Mouse (Mus musculus) embryonic facial prominence, embryonic 15.5 days (tissue): ENCODE measurements around the gene Igfbp6. TPM values are rescaled to one million over a fixed set of nuclear protein-coding genes. Genes with fewer than 3 reads are reported as not detected.

Experiments used
- ATAC-seq: fragments of 200-750 bp; cut with Nextera tagmentation; 2 replicates; pipeline ENCODE4 v1.8.0; 2017; ENCODE audit warnings: low read depth, moderate TSS enrichment; ENCODE audit not compliant: insufficient number of reproducible peaks, low FRiP score, low TSS enrichment
- H3K27ac ChIP-seq: fragments of 300-500 bp; sonication (generic); replicated peaks from 2 replicates; pipeline ENCODE4 v1.5.1; 2015; ENCODE audit warnings: mild to moderate bottlenecking, inconsistent platforms
- H3K27me3 ChIP-seq: fragments of 300-500 bp; sonication (generic); 2 replicates; pipeline ENCODE4 v1.6.1; 2015; ENCODE audit warnings: inconsistent platforms
- H3K36me3 ChIP-seq: fragments of 300-500 bp; sonication (generic); 2 replicates; pipeline ENCODE4 v1.6.1; 2015; ENCODE audit warnings: mild to moderate bottlenecking, inconsistent platforms
- H3K4me1 ChIP-seq: fragments of 300-500 bp; sonication (generic); 2 replicates; pipeline ENCODE4 v1.6.1; 2015; ENCODE audit warnings: inconsistent platforms
- H3K4me2 ChIP-seq: fragments of 300-500 bp; sonication (generic); replicated peaks from 2 replicates; pipeline ENCODE4 v1.6.1; 2015; ENCODE audit warnings: mild to moderate bottlenecking, inconsistent platforms
- H3K4me3 ChIP-seq: fragments of 300-500 bp; sonication (generic); replicated peaks from 2 replicates; pipeline ENCODE4 v1.5.1; 2015; ENCODE audit warnings: mild to moderate bottlenecking, inconsistent platforms
- H3K9ac ChIP-seq: fragments of 300-500 bp; sonication (generic); 2 replicates; pipeline ENCODE4 v1.6.1; 2015; ENCODE audit warnings: inconsistent platforms
- H3K9me3 ChIP-seq: fragments of 300-500 bp; sonication (generic); replicated peaks from 2 replicates; pipeline ENCODE4 v1.6.1; 2016; ENCODE audit warnings: inconsistent platforms
- WGBS: fragments of 180-500 bp; shearing (Covaris S2); methylation state at CpG from one replicate; pipeline ENCODE4 v1.1.7; 2015; 5-methylcytosine and 5-hydroxymethylcytosine counted together
- polyA plus RNA-seq: library from polyadenylated mRNA; unstranded; fragments of >200 nt; fragmentation: Nextera tagmentation; extraction: Ambion mirVana; gene quantifications from 2 replicates; pipeline ENCODE4 v1.2.1, GENCODE M21; 2015

Gene Igfbp6
- polyA plus RNA-seq, 1 experiment from 2014 or later: 8.3 TPM

DNA sequence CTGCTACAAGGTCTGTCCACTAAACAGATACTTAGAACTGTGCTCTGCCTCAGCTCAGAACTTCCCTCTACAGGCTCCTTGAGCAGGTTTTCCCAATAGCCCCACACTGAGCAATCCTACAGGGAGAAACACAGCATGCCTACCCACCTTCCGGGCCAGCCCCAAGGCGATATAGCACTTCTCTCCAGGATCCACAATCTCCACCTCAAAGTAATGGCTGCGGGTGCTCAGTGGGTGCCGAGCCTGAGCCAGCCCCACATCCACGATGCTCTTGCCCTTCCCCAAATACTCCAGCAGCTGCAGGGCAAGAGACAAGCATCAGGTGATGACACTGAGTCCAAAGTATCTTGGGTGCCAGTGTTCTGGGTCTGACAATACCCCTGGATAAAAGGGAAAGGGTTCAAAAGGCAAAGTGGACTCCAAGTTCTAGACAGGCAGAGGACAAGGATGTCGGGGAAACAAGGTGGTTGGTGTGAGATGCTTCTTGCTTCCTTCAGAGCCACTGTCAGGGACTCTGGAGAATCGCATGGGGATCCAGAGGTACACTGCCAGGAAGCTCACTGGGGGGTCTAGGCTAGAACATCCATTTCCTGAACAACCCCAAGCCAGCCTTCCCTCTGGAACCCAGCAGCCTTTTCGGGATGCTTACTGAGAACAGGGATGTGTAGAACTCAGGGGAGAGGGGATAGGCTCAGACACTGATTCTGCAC lies 24.9 kb upstream of the Igfbp6 start:
- 68% methylated on average over 8 of the region's 8 CpGs for WGBS
- Histone ChIP-seq H3K4me2 (no peak overlapping the region), H3K9ac (no peak overlapping the region), H3K4me3 (no peak overlapping the region), H3K4me1 (peaks cover 54% of the 10 kb centered on the region), H3K9me3 (no peaks in the 10 kb centered on the region), H3K27ac (peak overlapping the region; percentile 13; the same call in 1 of the 2 replicates), H3K36me3 (peaks cover 62% of the 10 kb centered on the region), H3K27me3 (no peaks in the 10 kb centered on the region)
- ATAC-seq: no peak

DNA sequence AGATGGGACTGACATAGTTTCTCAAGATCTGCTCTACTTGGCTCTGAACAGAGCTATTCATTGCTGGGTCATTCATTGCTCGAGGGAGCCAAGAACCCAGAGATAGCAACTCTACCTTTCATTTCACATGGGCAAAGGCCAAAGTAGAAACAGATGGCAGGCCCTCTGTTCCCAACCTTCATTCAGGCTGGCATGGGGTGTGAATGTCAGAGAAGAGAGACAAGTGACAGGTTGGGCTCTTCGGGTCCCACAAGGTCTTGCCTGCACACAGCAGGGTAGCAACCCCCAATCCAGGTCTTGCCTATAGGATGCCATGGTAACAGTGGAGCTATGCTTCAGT lies 24.4 kb upstream of the Igfbp6 start:
- no peak overlapping the region for H3K4me2 ChIP-seq
- 55% methylated on average over 2 of the region's 2 CpGs for WGBS
- no peak overlapping the region for H3K4me3 ChIP-seq
- H3K9me3 ChIP-seq: no peaks in the 10 kb centered on the region
- H3K36me3 ChIP-seq: peaks cover 62% of the 10 kb centered on the region
- peak overlapping the region; percentile 13; the same call in 1 of the 2 replicates for H3K27ac ChIP-seq
- no peaks in the 10 kb centered on the region for H3K27me3 ChIP-seq
- ATAC-seq: no peak
- peaks cover 54% of the 10 kb centered on the region for H3K4me1 ChIP-seq
- no peak overlapping the region for H3K9ac ChIP-seq

DNA sequence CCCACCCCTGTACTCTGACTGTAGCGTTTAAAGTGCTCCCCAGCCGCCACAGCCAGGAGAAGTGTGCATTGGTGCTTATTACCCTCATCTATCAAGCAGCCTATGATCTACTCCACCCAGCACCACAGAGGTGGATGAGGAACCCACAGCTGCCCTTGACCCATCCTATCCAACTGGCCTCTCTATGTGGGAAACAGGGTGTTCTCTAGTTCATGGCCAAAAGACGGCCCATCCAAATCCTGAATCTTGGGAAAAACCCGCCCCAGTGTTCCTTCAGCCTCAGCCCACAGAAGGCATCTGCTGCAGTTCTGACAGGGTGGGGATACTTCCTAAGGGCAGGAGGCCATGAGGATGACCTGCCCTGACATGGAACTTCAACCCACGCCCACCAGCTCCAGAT lies 23.6 kb upstream of the Igfbp6 start:
- H3K4me3 ChIP-seq: no peak overlapping the region
- H3K27me3 ChIP-seq: no peaks in the 10 kb centered on the region
- H3K9me3 ChIP-seq: no peaks in the 10 kb centered on the region
- H3K27ac ChIP-seq: no peak overlapping the region; the same call in 1 of the 2 replicates
- ATAC-seq: no peak
- peaks cover 62% of the 10 kb centered on the region for H3K36me3 ChIP-seq
- WGBS: 74% methylated on average over 5 of the region's 5 CpGs
- no peak overlapping the region for H3K9ac ChIP-seq
- H3K4me1 ChIP-seq: peaks cover 54% of the 10 kb centered on the region
- H3K4me2 ChIP-seq: no peak overlapping the region

DNA sequence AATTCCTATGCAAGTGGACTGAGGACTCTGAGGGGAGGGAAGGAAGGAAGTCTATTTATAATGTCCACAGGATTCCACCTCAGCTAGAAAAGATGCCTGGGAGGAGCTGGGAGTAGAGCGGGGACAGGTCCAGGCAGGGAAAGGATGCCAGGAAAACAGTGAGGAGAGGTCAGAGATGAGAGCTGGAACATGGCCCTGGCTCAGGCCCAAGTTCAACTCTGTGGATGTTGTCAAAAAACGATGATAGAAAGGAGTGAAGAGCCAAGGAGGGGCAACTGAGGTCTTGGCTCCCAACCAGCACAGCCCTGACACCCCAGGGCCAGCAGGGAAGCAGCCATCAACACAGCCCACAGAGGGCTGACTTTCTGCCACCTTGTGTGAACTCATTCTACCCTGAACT lies 17.9 kb upstream of the Igfbp6 start:
- Histone ChIP-seq H3K36me3 (peaks cover 73% of the 10 kb centered on the region), H3K27me3 (no peaks in the 10 kb centered on the region), H3K9ac (no peak overlapping the region), H3K4me2 (no peak overlapping the region), H3K9me3 (no peaks in the 10 kb centered on the region), H3K4me3 (no peak overlapping the region), H3K27ac (no peak overlapping the region), H3K4me1 (peaks cover 8% of the 10 kb centered on the region; the same call in 1 of the 2 replicates)
- 60% methylated on average over 2 of the region's 2 CpGs for WGBS
- no peak for ATAC-seq

DNA sequence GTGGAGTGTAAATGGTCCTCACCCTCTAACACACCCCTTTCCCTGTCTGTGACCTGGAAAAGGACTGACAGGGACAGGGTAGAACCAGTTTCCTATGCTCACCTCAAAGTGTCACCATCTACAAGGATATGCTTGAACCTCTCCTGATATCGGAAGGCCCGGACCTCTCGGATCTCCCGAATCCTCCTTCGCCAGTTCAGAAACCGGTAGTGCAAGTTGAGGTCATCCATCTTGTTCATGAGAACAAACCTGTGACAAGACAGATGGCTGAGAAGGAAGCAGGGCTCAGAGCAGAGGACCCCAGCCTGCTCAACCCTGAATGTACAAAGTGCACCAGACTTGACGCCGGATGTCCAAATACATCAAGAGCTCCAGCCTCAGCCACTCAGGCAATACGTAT lies 10.8 kb upstream of the Igfbp6 start:
- ATAC-seq: no peak
- Histone ChIP-seq H3K4me1 (peaks cover 14% of the 10 kb centered on the region), H3K27ac (no peak overlapping the region; the same call in 1 of the 2 replicates), H3K4me2 (no peak overlapping the region), H3K36me3 (peaks cover 46% of the 10 kb centered on the region), H3K4me3 (no peak overlapping the region), H3K27me3 (no peaks in the 10 kb centered on the region), H3K9ac (no peak overlapping the region), H3K9me3 (no peaks in the 10 kb centered on the region)
- 79% methylated on average over 9 of the region's 9 CpGs for WGBS

DNA sequence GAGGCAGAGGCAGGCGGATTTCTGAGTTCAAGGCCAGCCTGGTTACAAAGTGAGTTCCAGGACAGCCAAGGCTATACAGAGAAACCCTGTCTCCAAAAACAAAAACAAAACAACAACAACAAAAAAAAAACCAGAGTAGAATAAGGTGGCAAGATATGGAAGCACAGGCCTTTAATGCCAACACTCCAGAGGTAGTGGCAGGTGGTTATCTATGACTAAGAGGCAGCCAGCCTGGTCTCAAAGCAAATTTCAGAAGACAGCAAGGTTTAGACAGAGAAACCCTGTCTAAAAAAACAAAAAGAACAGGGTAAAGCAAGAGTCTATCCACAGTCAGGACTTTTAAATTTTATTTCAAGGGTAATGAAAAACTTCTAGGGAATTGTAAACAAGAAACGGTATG lies 9.5 kb upstream of the Igfbp6 start:
- peak overlapping the region; percentile 83; the same call in 1 of the 2 replicates for H3K4me2 ChIP-seq
- H3K9me3 ChIP-seq: no peaks in the 10 kb centered on the region
- 84% methylated on average over 2 of the region's 2 CpGs for WGBS
- H3K27ac ChIP-seq: no peak overlapping the region
- peaks cover 33% of the 10 kb centered on the region for H3K36me3 ChIP-seq
- H3K9ac ChIP-seq: no peak overlapping the region
- H3K4me3 ChIP-seq: peak overlapping the region; percentile 86
- ATAC-seq: no peak
- H3K27me3 ChIP-seq: no peaks in the 10 kb centered on the region
- H3K4me1 ChIP-seq: peaks cover 14% of the 10 kb centered on the region

DNA sequence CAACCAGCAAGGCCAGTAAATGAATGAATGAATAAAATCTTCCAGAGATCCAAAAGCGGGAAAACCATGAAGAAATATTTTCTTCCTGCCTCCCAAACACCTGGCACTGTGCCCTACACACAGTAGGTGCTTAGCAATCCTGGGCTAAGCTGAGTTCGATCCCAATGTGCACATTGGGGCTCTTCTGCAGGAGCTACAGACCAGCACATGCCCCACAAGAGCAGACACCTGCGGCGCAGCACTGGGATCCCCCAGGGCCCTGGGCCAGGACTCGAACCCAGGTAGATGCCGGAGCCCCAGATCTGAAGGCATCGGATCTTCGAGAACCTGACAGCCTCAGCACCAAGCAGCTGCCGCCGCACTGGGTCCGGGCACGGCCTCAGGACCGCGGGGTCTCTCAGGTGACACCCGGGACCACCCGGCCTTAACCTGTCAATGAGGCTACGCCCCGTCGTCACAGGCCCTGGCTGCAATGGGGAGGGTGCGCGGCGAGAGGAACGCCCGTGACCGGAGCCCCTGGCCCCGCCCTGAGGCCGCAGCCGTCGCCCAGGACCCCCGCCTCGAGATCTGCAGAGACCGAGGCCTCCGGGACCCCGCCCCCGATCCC lies 8.5 kb upstream of the Igfbp6 start:
- Histone ChIP-seq H3K9me3 (no peaks in the 10 kb centered on the region), H3K4me3 (peak overlapping the region; percentile 86), H3K36me3 (peaks cover 23% of the 10 kb centered on the region), H3K9ac (peak overlapping the region; percentile 82), H3K4me2 (peak overlapping the region; percentile 83), H3K4me1 (peaks cover 14% of the 10 kb centered on the region), H3K27me3 (no peaks in the 10 kb centered on the region), H3K27ac (peak overlapping the region; percentile 82)
- WGBS: 2% methylated on average over 31 of the region's 35 CpGs
- peak; percentile 71; the same call in 1 of the 2 replicates for ATAC-seq

DNA sequence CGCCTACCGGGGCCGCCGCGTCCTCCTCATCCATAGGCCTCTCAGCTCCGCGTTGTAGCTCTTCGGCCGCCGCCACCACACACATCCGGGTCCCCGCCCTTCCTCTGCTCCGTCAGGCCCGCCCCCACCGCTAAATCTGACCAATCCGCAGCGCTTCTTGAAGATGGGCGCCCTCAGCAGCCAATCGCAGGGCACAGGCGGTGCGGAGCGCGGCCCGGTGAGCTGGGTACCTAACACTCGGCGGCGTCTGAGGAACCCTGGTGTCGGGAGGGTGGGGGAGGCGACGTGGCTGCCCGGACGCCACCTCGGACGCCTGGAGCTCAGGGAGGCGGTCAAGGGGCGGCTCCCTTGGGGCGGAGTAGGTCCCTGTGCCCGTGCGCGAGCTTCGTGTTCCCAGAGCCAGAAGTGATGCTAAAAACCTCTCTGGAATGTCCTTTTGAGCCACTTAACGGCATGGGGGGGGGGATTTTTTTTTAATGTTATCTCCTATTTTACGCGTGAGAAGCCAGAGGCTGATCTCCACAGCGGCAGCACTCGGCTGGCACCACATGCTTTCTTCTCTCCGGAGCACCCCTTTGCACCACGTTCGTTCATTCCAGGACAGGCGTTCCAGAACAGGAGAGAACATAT lies 7.9 kb upstream of the Igfbp6 start, which contains the start of gene Spryd3:
TSS of gene Spryd3 (minus strand) at position 106 of the 630 bp plus-strand sequence.
- Histone ChIP-seq H3K27me3 (no peaks in the 10 kb centered on the region), H3K36me3 (peaks cover 18% of the 10 kb centered on the region), H3K9ac (peak within 1 kb of the TSS; percentile 82), H3K4me1 (peaks cover 14% of the 10 kb centered on the region), H3K27ac (peak within 1 kb of the TSS; percentile 82), H3K9me3 (no peaks in the 10 kb centered on the region), H3K4me2 (peak within 1 kb of the TSS; percentile 83), H3K4me3 (peak within 1 kb of the TSS; percentile 86)
- ATAC-seq: peak; percentile 99
- WGBS: under 1% methylated on average over 49 of the region's 50 CpGs

DNA sequence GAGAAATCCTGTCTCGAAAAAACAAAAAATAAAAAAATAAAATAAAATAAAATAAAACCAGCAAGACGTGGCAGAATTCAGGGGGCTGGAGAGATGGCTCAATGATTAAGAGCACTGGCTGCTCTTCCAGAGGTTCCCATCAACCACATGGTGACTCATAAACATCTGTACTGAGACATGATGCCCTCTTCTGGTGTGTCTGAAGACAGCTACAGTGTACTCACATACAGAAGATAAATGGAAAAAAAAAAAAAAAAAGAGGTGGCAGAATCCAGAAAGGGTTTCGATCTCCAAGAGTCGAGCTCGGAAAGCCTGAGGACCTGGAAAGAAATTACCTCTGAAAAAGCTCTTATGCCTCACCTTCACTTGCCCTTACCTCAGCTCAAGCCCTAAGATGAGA lies 3.0 kb upstream of the Igfbp6 start:
- Histone ChIP-seq H3K4me3 (no peak overlapping the region), H3K4me2 (no peak overlapping the region), H3K9ac (no peak overlapping the region), H3K27ac (no peak overlapping the region), H3K9me3 (no peaks in the 10 kb centered on the region), H3K36me3 (no peaks in the 10 kb centered on the region), H3K4me1 (peaks cover 38% of the 10 kb centered on the region), H3K27me3 (peaks cover 21% of the 10 kb centered on the region)
- ATAC-seq: no peak
- 89% methylated on average over 5 of the region's 5 CpGs for WGBS

DNA sequence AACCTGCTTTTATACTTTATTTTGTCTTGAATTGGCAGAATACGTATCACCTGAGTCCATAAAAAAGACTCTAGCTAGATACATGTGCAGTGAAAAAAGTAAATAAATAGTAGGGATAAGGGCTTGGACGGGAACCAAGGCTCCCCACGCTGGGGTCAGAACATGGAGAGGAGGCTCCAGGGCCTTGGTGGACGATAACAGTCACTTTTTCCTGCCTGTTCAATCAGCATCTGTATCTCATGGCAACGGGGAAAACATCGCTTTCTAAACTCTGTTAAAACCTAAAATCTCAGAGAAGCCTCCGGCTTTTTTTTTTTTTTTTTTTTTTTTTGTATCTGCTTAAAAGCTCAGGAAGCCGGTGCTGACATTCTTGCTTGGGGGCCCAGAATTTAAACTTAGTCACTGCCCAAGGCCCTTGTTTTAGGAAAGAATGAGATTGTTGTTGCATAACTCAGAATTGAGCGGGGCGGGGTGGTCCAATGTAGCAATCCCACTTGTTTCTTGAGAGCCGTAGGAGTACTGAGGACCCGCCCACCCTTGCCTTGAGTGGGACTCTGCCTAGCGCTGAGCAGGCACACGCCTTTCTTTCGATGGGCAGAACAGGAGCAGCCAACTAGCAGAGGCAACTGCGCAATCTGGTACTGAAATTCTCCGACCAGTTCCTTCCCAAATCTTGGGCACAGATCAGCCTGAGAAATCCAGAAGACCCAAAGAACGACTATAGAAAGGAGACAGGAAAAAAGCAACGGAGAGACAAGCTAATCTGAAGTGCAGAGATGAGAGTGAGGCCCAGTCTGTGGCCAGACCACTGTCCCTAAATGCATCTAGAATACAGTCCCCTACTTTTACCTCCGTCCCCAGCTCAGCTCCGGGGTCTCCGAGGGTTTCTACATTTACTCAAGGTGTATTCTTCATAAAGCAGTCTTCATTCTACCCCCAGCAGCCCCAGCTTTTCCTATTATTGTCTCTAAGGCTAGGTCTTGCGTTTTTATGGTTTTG lies 949 bp upstream of the Igfbp6 start:
- Histone ChIP-seq H3K36me3 (no peaks in the 10 kb centered on the region), H3K27ac (no peak overlapping the region), H3K4me2 (no peak overlapping the region), H3K9me3 (no peaks in the 10 kb centered on the region), H3K9ac (no peak overlapping the region), H3K4me1 (peaks cover 37% of the 10 kb centered on the region), H3K4me3 (no peak overlapping the region), H3K27me3 (peaks cover 21% of the 10 kb centered on the region)
- 40% methylated on average over 23 of the region's 23 CpGs for WGBS
- ATAC-seq: peak; percentile 65; the same call in 1 of the 2 replicates
